Mouse (Mus musculus) CH12.LX (cell line): ENCODE data around the gene St8sia1.

ENCODE experiments used
- CTCF ChIP-seq, 2 experiments: IDR thresholded peaks in 1 of 2; conservative IDR thresholded peaks in 1 of 2; 2 replicates each; pipeline ENCODE4 v1.5.1; 2011 to 2012; ENCODE audit warnings: low read depth in 2 of 2, low read length in 2 of 2, improper control_type of control experiment in 1 of 2, inconsistent platforms in 1 of 2, mild to moderate bottlenecking in 1 of 2, moderate library complexity in 1 of 2
- MAX ChIP-seq: IDR thresholded peaks from 2 replicates; pipeline ENCODE4 v1.6.1; 2011; ENCODE audit warnings: low read length, improper control_type of control experiment
- UBTF ChIP-seq: IDR thresholded peaks from 2 replicates; pipeline ENCODE4 v1.6.1; 2012; ENCODE audit warnings: low read depth, mild to moderate bottlenecking, inconsistent platforms, low read length, improper control_type of control experiment, moderate library complexity

DNA sequence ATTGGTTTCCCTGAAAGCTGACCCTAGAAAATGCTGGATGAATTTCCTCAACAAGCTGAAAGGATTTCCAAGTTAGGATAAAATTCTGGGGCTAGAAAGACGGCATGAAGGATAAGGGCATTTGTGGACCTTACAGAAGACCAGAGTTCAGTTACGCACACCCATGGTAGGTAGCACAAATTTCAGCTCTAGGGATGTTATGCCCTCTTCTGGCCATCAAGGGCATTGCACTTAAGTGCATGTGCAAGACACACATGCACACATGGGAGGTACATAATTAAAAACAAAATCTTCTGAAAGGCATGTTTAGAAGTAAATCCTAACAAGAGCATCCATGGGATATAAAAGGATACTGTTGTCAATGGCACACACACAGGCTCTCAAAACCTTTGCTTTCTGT is 105.3 kb downstream of the St8sia1 start:
- peak; percentile 63 to 90 for TF ChIP-seq CTCF (conservative IDR thresholded peaks at IDR 0.05 in 1 of 2, IDR thresholded peaks at IDR 0.05 in 1 of 2; ENCODE audit: low read depth in 2 of 2, low read length in 2 of 2)
- no peak for TF ChIP-seq UBTF
- no peak for TF ChIP-seq MAX
